Mouse (Mus musculus): Measurements from ENCODE around the gene Gm9817. TPM values are rescaled to one million over a fixed set of nuclear protein-coding genes. Genes with fewer than 3 reads are reported as not detected.

Gene Gm9817
- polyA plus RNA-seq, 1 experiment from 2014 or later, result 0.08 TPM

- no peaks in the 10 kb centered on the region for H3K9me3 ChIP-seq
- no peaks in the 10 kb centered on the region for H3K27me3 ChIP-seq (replicated peaks)
- H3K36me3 ChIP-seq (replicated peaks), result no peaks in the 10 kb centered on the region
- H3K9ac ChIP-seq, result no peak overlapping the region
- no peak overlapping the region for H3K4me2 ChIP-seq
- 62% methylated on average over 7 of the region's 7 CpGs for WGBS
- H3K4me1 ChIP-seq, result no peaks in the 10 kb centered on the region
- H3K4me3 ChIP-seq, result no peak overlapping the region
- no peak overlapping the region for H3K27ac ChIP-seq
- ATAC-seq (replicated peaks), result no peak
Measured at GRCm38 (mm10) chr13:45052805-45053204, 25.7 kb upstream of the Gm9817 start.

DNA sequence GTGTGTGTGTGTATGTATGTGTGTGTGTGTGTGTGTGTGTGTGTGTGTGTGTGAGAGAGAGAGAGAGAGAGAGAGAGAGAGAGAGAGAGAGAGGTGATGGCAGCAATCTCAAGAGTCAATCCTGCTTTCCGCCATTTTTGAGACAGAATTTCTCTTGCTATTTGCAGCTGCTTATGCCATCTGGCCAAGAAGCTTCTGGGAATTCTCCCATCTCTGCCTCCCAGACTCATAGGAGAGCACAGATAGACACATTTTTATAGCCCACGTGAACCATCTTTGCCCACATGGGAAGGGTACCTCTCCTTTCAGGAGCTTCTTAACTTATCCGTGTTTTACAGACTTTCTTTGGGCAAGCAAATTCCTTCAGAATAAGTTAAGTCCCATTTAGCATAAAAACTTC lies 24.6 kb upstream of the Gm9817 start:
- Histone ChIP-seq H3K27me3 (replicated peaks) (no peaks in the 10 kb centered on the region), H3K9ac (no peak overlapping the region), H3K9me3 (no peaks in the 10 kb centered on the region), H3K4me2 (no peak overlapping the region), H3K36me3 (replicated peaks) (no peaks in the 10 kb centered on the region), H3K27ac (no peak overlapping the region), H3K4me1 (no peaks in the 10 kb centered on the region), H3K4me3 (no peak overlapping the region)
- no peak for ATAC-seq (replicated peaks)
- WGBS, result 88% methylated on average over 3 of the region's 3 CpGs

- H3K9ac ChIP-seq, result no peak overlapping the region
- no peak overlapping the region for H3K4me3 ChIP-seq
- no peaks in the 10 kb centered on the region for H3K27me3 ChIP-seq (replicated peaks)
- no peak for ATAC-seq (replicated peaks)
- no peaks in the 10 kb centered on the region for H3K4me1 ChIP-seq
- no peaks in the 10 kb centered on the region for H3K36me3 ChIP-seq (replicated peaks)
- no peak overlapping the region for H3K4me2 ChIP-seq
- 83% methylated on average over 17 of the region's 17 CpGs for WGBS
- H3K27ac ChIP-seq, result no peak overlapping the region
- H3K9me3 ChIP-seq, result no peaks in the 10 kb centered on the region
Measured at GRCm38 (mm10) chr13:45059206-45059605, 19.3 kb upstream of the Gm9817 start.

DNA sequence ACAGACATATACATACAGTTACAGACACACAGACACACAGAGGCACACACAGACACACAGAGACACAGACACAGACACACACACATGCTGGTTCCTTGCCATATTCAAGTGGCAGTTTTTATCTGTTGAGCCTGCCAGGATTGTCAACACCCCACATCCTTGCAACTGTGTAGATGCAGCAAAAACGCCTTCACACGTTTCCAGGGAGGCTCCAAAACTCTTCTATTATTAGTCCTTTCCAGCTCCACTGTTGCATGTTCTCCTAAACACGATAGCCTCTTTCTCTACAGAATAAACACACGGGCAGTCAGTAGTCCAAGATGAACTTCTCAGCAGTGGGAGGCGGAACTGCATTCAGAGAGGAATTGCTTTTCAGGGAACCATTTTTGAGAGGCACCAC lies 15.3 kb upstream of the Gm9817 start:
- Histone ChIP-seq H3K4me2 (no peak overlapping the region), H3K9me3 (no peaks in the 10 kb centered on the region), H3K4me1 (no peaks in the 10 kb centered on the region), H3K4me3 (no peak overlapping the region), H3K9ac (no peak overlapping the region), H3K27me3 (replicated peaks) (no peaks in the 10 kb centered on the region), H3K27ac (no peak overlapping the region), H3K36me3 (replicated peaks) (no peaks in the 10 kb centered on the region)
- no peak for ATAC-seq (replicated peaks)
- 82% methylated on average over 5 of the region's 5 CpGs for WGBS

GRCm38 (mm10) chr13:45064951-45065350 lies 13.5 kb upstream of the Gm9817 start:
- Histone ChIP-seq H3K4me3 (no peak overlapping the region), H3K4me1 (no peaks in the 10 kb centered on the region), H3K9me3 (no peaks in the 10 kb centered on the region), H3K27ac (no peak overlapping the region), H3K9ac (no peak overlapping the region), H3K27me3 (replicated peaks) (no peaks in the 10 kb centered on the region), H3K36me3 (replicated peaks) (no peaks in the 10 kb centered on the region), H3K4me2 (no peak overlapping the region)
- WGBS, result 94% methylated on average over 4 of the region's 4 CpGs
- ATAC-seq (replicated peaks), result no peak

DNA sequence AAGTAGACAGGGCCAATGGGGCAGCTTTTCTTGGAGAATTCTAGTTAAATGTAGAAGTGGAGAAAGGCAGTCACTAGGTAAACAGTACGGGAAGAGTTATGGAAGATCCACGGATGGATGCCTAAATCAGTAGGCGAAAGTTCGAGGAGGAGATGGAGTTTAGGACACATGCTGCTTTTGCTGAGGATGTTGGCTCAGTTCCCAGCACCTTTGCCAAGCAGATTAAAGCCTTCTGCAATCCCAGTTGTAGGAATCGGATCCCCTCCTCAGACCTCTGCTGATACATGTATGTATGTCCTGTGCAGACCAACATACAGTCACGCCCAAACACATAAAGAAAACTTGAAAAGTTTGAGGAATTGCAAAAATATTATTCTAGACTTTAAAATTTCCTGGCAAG lies 8.1 kb upstream of the Gm9817 start:
- no peak overlapping the region for H3K9ac ChIP-seq
- no peaks in the 10 kb centered on the region for H3K36me3 ChIP-seq (replicated peaks)
- no peak overlapping the region for H3K4me2 ChIP-seq
- H3K27me3 ChIP-seq (replicated peaks), result no peaks in the 10 kb centered on the region
- no peaks in the 10 kb centered on the region for H3K9me3 ChIP-seq
- no peak overlapping the region for H3K4me3 ChIP-seq
- no peak overlapping the region for H3K27ac ChIP-seq
- 80% methylated on average over 6 of the region's 6 CpGs for WGBS
- no peaks in the 10 kb centered on the region for H3K4me1 ChIP-seq
- ATAC-seq (replicated peaks), result no peak

GRCm38 (mm10) chr13:45075012-45075411 lies 3.5 kb upstream of the Gm9817 start:
- Histone ChIP-seq H3K27me3 (replicated peaks) (no peaks in the 10 kb centered on the region), H3K9ac (no peak overlapping the region), H3K4me3 (no peak overlapping the region), H3K9me3 (no peaks in the 10 kb centered on the region), H3K4me2 (no peak overlapping the region), H3K36me3 (replicated peaks) (no peaks in the 10 kb centered on the region), H3K4me1 (no peaks in the 10 kb centered on the region), H3K27ac (no peak overlapping the region)
- ATAC-seq (replicated peaks), result no peak

DNA sequence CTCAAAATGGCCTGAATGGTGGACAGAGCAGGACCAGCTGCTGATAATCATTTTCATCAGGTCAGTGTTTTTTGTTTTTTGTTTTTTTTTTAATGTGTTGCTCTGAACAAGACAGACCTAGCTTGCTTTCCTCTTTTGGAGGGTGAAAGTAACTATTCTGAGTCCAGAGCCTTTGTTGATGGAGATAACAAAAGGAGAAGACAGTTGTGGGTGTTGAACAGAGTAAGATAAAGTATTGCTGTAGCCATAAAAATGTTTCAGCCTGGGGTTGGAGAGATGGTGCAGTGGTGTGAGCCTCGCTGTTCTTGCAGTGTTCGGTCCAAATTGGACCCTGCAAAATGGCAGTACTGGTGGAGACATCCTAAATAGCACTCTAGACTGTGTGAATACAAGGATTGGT lies 2.8 kb upstream of the Gm9817 start:
- H3K9me3 ChIP-seq, result 0 out of 2 replicates have a peak, but pooled peaks cover 4% of the 10 kb centered on the region
- 95% methylated on average over 2 of the region's 2 CpGs for WGBS
- ATAC-seq (replicated peaks), result no peak

DNA sequence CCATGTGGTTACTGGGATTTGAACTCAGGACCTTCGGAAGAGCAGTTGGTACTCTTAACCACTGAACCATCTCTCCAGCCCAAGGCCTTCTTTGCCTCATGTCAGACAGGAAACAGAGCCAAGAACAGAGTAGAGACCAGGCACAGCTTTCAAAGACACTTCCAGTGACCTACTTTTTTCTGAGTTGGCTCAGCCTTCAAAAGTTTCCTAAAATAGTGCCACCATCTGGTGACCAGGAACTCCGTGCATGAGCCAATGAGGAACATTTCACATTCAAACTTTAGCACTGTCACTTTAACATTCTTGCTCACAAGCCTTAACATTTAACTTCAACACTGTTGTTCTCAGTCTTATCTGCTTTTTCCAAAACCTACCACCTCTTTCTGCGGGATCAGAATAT lies 2.3 kb downstream of the Gm9817 start:
- no peak overlapping the region for H3K4me3 ChIP-seq
- 95% methylated on average over 3 of the region's 3 CpGs for WGBS
- H3K27ac ChIP-seq, result no peak overlapping the region
- no peak overlapping the region for H3K4me2 ChIP-seq
- H3K36me3 ChIP-seq (replicated peaks), result no peaks in the 10 kb centered on the region
- H3K4me1 ChIP-seq, result no peaks in the 10 kb centered on the region
- no peak overlapping the region for H3K9ac ChIP-seq
- H3K9me3 ChIP-seq, result 0 out of 2 replicates have a peak, but pooled peaks cover 4% of the 10 kb centered on the region
- no peaks in the 10 kb centered on the region for H3K27me3 ChIP-seq (replicated peaks)
- no peak for ATAC-seq (replicated peaks)

More for the DNA sequence above, 2.8 kb upstream of the Gm9817 start:
- Histone ChIP-seq H3K4me2 (no peak overlapping the region), H3K27me3 (replicated peaks) (no peaks in the 10 kb centered on the region), H3K9ac (no peak overlapping the region), H3K4me1 (no peaks in the 10 kb centered on the region), H3K36me3 (replicated peaks) (no peaks in the 10 kb centered on the region), H3K27ac (no peak overlapping the region), H3K4me3 (no peak overlapping the region)

DNA sequence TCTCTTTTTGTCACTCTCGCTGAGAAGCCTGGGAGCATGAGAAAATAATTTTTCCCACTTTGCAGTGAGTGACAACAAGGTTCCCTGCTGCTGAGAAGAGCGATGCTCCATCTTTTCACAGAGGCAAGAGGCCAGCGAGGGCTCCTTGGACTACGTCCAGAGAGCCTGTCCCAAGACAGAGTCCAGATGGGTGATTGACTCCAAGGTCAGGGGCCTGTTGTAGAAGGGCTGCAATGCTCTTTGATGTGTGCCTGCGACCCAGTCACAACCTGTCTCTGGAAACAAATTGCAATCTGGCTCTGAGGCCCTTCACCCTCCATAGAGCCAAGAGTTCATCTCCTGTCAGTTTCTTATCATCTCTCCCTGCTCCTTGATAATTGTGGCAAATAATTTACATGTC lies 5.2 kb downstream of the Gm9817 start:
- Histone ChIP-seq H3K4me3 (no peak overlapping the region), H3K4me2 (no peak overlapping the region), H3K9me3 (0 out of 2 replicates have a peak, but pooled peaks cover 4% of the 10 kb centered on the region), H3K27me3 (replicated peaks) (no peaks in the 10 kb centered on the region), H3K36me3 (replicated peaks) (no peaks in the 10 kb centered on the region), H3K9ac (no peak overlapping the region), H3K4me1 (no peaks in the 10 kb centered on the region), H3K27ac (no peak overlapping the region)
- WGBS, result 44% methylated on average over 5 of the region's 5 CpGs
- ATAC-seq (replicated peaks), result no peak

- no peak overlapping the region for H3K27ac ChIP-seq
- no peaks in the 10 kb centered on the region for H3K4me1 ChIP-seq
- no peak for ATAC-seq (replicated peaks)
- no peaks in the 10 kb centered on the region for H3K9me3 ChIP-seq
- H3K9ac ChIP-seq, result no peak overlapping the region
- no peaks in the 10 kb centered on the region for H3K27me3 ChIP-seq (replicated peaks)
- H3K36me3 ChIP-seq (replicated peaks), result no peaks in the 10 kb centered on the region
- 76% methylated on average over 2 of the region's 2 CpGs for WGBS
- H3K4me3 ChIP-seq, result no peak overlapping the region
- no peak overlapping the region for H3K4me2 ChIP-seq
Measured at GRCm38 (mm10) chr13:45088796-45089221, 10.3 kb downstream of the Gm9817 start.

DNA sequence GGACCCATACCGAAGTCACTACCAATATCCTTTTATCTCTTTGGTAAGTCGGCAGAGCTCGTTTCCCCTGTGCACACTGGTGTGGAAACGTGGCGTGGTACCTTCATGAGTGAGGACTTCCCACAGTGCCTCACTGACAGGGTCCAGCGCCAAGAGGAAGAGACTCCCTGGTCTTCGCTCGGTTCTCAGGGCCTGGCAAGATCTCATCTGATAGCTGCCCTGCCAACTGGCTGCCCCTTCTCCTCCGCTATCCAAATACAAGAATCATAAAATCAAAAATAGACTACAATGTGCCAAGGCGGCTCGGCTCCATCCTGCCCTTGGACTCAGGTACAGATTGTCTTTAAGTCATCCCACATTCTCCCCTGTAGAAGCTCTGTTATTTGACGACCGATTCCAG lies 11.4 kb downstream of the Gm9817 start:
- Histone ChIP-seq H3K27me3 (replicated peaks) (no peaks in the 10 kb centered on the region), H3K4me1 (no peaks in the 10 kb centered on the region), H3K4me3 (no peak overlapping the region), H3K9ac (no peak overlapping the region), H3K9me3 (no peaks in the 10 kb centered on the region), H3K27ac (no peak overlapping the region), H3K36me3 (replicated peaks) (no peaks in the 10 kb centered on the region), H3K4me2 (no peak overlapping the region)
- ATAC-seq (replicated peaks), result no peak
- 84% methylated on average over 13 of the region's 13 CpGs for WGBS

- ATAC-seq (replicated peaks), result no peak
Measured at GRCm38 (mm10) chr13:45092816-45093215, 14.3 kb downstream of the Gm9817 start.

DNA sequence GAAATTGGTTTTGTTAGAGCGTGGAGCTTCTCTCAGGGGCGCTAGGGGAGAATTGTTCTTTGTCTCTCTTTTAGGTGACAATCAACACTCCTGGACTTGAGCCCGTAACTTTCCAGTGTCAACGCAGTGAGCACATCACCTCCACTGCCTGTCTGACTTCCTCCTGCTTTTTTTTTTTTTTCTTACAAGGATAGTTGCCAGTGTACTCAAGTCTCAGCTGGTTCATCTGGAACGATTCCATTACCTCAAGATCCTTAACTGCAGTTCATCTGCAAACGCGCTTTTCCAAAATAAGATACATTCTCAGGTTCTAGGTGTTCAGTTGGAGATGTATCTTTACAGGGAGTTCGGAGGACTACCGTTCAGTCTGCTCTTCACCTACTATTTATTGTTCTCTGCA lies 16.5 kb downstream of the Gm9817 start:
- H3K4me2 ChIP-seq, result no peak overlapping the region
- no peak overlapping the region for H3K27ac ChIP-seq
- 91% methylated on average over 9 of the region's 9 CpGs for WGBS
- no peak for ATAC-seq (replicated peaks)
- H3K27me3 ChIP-seq (replicated peaks), result no peaks in the 10 kb centered on the region
- no peaks in the 10 kb centered on the region for H3K36me3 ChIP-seq (replicated peaks)
- no peak overlapping the region for H3K4me3 ChIP-seq
- no peaks in the 10 kb centered on the region for H3K4me1 ChIP-seq
- H3K9me3 ChIP-seq, result no peaks in the 10 kb centered on the region
- H3K9ac ChIP-seq, result no peak overlapping the region

More at GRCm38 (mm10) chr13:45092816-45093215, 14.3 kb downstream of the Gm9817 start:
- WGBS, result 89% methylated on average over 4 of the region's 4 CpGs
- Histone ChIP-seq H3K4me3 (no peak overlapping the region), H3K27me3 (replicated peaks) (no peaks in the 10 kb centered on the region), H3K4me1 (no peaks in the 10 kb centered on the region), H3K4me2 (no peak overlapping the region), H3K36me3 (replicated peaks) (no peaks in the 10 kb centered on the region), H3K9me3 (no peaks in the 10 kb centered on the region), H3K27ac (no peak overlapping the region), H3K9ac (no peak overlapping the region)
